Comparison of ENCODE assay signal across 21 mouse cellular contexts in the genomic region with DNA sequence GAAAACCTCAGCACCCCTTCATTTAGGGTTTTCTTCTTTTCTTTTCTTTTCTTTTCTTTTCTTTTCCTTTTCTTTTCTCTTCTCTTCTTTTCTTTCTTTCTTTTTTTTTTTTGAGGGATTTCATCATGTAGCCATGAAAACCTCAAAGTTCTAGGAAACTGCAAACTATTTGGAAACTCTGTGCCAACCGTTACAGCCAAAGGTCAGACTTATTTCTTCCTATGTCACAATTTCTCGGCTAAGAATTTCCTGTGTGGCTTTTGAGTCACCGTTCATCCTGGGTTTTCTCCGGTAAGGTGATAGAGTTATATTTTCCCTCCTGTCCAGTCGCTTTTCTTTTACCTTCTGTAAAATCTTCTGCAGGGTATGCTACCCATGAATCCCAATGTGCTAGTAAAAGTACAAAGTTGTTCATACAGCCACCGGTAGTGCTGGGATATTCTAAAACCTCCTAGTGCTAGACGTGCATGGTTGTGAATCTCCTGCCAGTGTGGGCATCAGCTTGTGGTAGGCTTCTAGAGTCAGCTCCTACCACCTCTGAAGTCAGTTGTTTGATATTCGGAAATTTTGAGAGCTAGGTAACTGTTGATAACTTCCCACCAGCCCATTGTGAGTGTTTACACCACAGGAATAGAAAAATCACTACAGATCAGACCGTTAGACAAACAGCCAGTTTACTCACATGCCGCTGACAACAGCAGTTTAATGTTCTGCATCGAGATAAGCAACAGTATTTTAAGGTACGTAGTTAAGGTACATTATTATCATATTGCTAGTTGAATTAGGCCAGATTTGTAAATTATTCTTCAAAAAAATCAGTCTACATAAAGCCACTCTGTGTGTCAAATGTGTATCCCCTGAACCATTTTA. TPM values are rescaled to one million over a fixed set of nuclear protein-coding genes. Genes with fewer than 3 reads are reported as not detected.
DNase-seq lines count a peak whose midpoint lies in the region; ATAC-seq and TF ChIP-seq lines count a peak whose summit lies in the region.
"Had no signal": no experiment of that assay in that cellular context is flagged by ENCODE, and none has a peak within 500 bp of the region (broad histone marks: within the 10 kb centered on the region; RNA-seq: fewer than 3 reads in every experiment).

No protein-coding gene starts in this region.

- no peaks in the 10 kb centered on the region for H3K79me2 ChIP-seq in CH12.LX (replicated peaks; ENCODE audit: control insufficient read depth, extremely low read depth, insufficient read depth, poor library complexity, severe bottlenecking)

- peak; percentile 17 for DNase-seq in adrenal gland, adult 2 months
- DNase-seq in adrenal gland, adult 18-20 months (ENCODE audit: low spot score in 2 of 2), result no peak
- no peak for DNase-seq in CH12.LX (ENCODE audit: extremely low read depth)
- DNase-seq in liver, embryonic 11.5 days (ENCODE audit: low spot score), result no peak
- DNase-seq in heart, embryonic 10.5 days (ENCODE audit: low spot score), result no peak
- DNase-seq: cerebellum, adult 2 months; forebrain, postnatal 0 days; heart, postnatal 36 days; kidney, postnatal 4 days; layer of hippocampus, adult 9-11 months; midbrain, embryonic 14.5 days; right cerebral cortex, postnatal 25 days had no signal

- no peaks in the 10 kb centered on the region for H3K9me3 ChIP-seq in CH12.LX (replicated peaks; ENCODE audit: low read length)
- no peaks in the 10 kb centered on the region for H3K9me3 ChIP-seq in liver, embryonic 11.5 days (ENCODE audit: control insufficient read depth, low read length)
- H3K9me3 ChIP-seq in heart, embryonic 10.5 days, result no peaks in the 10 kb centered on the region
- no peaks in the 10 kb centered on the region for H3K9me3 ChIP-seq in heart, embryonic 12.5 days (replicated peaks)
- H3K9me3 ChIP-seq: embryonic facial prominence, embryonic 12.5 days; heart, embryonic 13.5 days; kidney, embryonic 15.5 days; limb, embryonic 12.5 days; lung, embryonic 15.5 days had no signal

- TF ChIP-seq CTCF in CH12.LX (conservative IDR thresholded peaks at IDR 0.05 in 1 of 2, IDR thresholded peaks at IDR 0.05 in 1 of 2; ENCODE audit: low read depth in 2 of 2, low read length in 2 of 2), result no peak

- WGBS in liver, embryonic 11.5 days, result 58% methylated on average over 12 of the region's 12 CpGs
- WGBS in heart, embryonic 10.5 days, result 85% methylated on average over 12 of the region's 12 CpGs
- 80% methylated on average over 12 of the region's 12 CpGs for WGBS in heart, embryonic 12.5 days

- dilution Hi-C loops in CH12.LX (cut with MboI; ENCODE audit: extremely low pct_ligation_motif_present, extremely low pct_unique_long_range_greater_than_20kb, low sequenced_read_pairs), result no loop called here

- peaks cover 0 to under 1% of the 10 kb centered on the region in 2 experiments for H3K36me3 ChIP-seq in CH12.LX (replicated peaks in 1 of 2; ENCODE audit: control insufficient read depth in 1 of 2, insufficient read depth in 1 of 2, low read length in 1 of 2)
- no peaks in the 10 kb centered on the region for H3K36me3 ChIP-seq in liver, embryonic 11.5 days (ENCODE audit: control insufficient read depth, insufficient read depth, low read length)
- H3K36me3 ChIP-seq in heart, embryonic 10.5 days, result no peaks in the 10 kb centered on the region
- no peaks in the 10 kb centered on the region for H3K36me3 ChIP-seq in heart, embryonic 12.5 days
- H3K36me3 ChIP-seq: embryonic facial prominence, embryonic 12.5 days; heart, embryonic 13.5 days; kidney, embryonic 15.5 days; limb, embryonic 12.5 days; lung, embryonic 15.5 days had no signal

- H3K4me2 ChIP-seq in CH12.LX (ENCODE audit: insufficient read depth, low read depth, poor library complexity, severe bottlenecking), result no peak overlapping the region
- peak overlapping the region; percentile 13; the same call in 1 of the 2 replicates for H3K4me2 ChIP-seq in liver, embryonic 11.5 days
- no peak overlapping the region for H3K4me2 ChIP-seq in heart, embryonic 12.5 days
- H3K4me2 ChIP-seq: embryonic facial prominence, embryonic 12.5 days; heart, embryonic 13.5 days; hindbrain, embryonic 14.5 days; kidney, embryonic 15.5 days; limb, embryonic 12.5 days; lung, embryonic 15.5 days had no signal

- TF ChIP-seq EP300 in CH12.LX (IDR thresholded peaks at IDR 0.05; ENCODE audit: low read length), result 0 out of 2 replicates have a peak, but pooled peaks have one; percentile 13

- no peak overlapping the region for H3K9ac ChIP-seq in CH12.LX (ENCODE audit: insufficient read depth, low read depth)
- H3K9ac ChIP-seq in liver, embryonic 11.5 days (ENCODE audit: low read depth, low read length), result no peak overlapping the region
- H3K9ac ChIP-seq in heart, embryonic 12.5 days, result no peak overlapping the region
- H3K9ac ChIP-seq: embryonic facial prominence, embryonic 12.5 days; forebrain, postnatal 0 days; heart, embryonic 13.5 days; hindbrain, embryonic 14.5 days; kidney, embryonic 15.5 days; limb, embryonic 12.5 days; lung, embryonic 15.5 days had no signal

- H3K4me3 ChIP-seq in CH12.LX (replicated peaks in 1 of 3; ENCODE audit: low read depth in 2 of 3, low read length in 2 of 3, poor library complexity in 1 of 3), result no peak overlapping the region
- no peak overlapping the region for H3K4me3 ChIP-seq in liver, embryonic 11.5 days (ENCODE audit: low read depth, low read length)
- no peak overlapping the region for H3K4me3 ChIP-seq in heart, embryonic 10.5 days
- no peak overlapping the region for H3K4me3 ChIP-seq in heart, embryonic 12.5 days
- H3K4me3 ChIP-seq: embryonic facial prominence, embryonic 12.5 days; heart, embryonic 13.5 days; kidney, embryonic 15.5 days; limb, embryonic 12.5 days; lung, embryonic 15.5 days had no signal

- H3K27ac ChIP-seq in CH12.LX (ENCODE audit: insufficient read depth, low read depth), result no peak overlapping the region
- H3K27ac ChIP-seq in liver, embryonic 11.5 days (ENCODE audit: low read depth, low read length), result peak overlapping the region; percentile 83
- no peak overlapping the region for H3K27ac ChIP-seq in heart, embryonic 10.5 days
- no peak overlapping the region for H3K27ac ChIP-seq in heart, embryonic 12.5 days (ENCODE audit: poor library complexity, severe bottlenecking)
- H3K27ac ChIP-seq: embryonic facial prominence, embryonic 12.5 days; heart, embryonic 13.5 days; hindbrain, embryonic 14.5 days; kidney, embryonic 15.5 days; limb, embryonic 12.5 days; lung, embryonic 15.5 days had no signal

- TF ChIP-seq POLR2A in CH12.LX (IDR thresholded peaks at IDR 0.05; ENCODE audit: low read depth, low read length), result no peak

- no peak for ATAC-seq in liver, embryonic 11.5 days (replicated peaks; ENCODE audit: low FRiP score)
- peak; percentile 27 for ATAC-seq in megakaryocyte, adult 5-6 weeks (ENCODE audit: poor library complexity, severe bottlenecking)
- no peak for ATAC-seq in erythroid progenitor cell, adult 5-6 weeks (replicated peaks; ENCODE audit: low FRiP score, poor library complexity, severe bottlenecking)
- no peak for ATAC-seq in heart, embryonic 12.5 days (ENCODE audit: insufficient number of reproducible peaks, low FRiP score)
- ATAC-seq: forebrain, postnatal 0 days had no signal

- peaks cover 18 to 47% of the 10 kb centered on the region in 2 experiments for H3K4me1 ChIP-seq in CH12.LX (ENCODE audit: control insufficient read depth in 1 of 2, insufficient read depth in 2 of 2)
- H3K4me1 ChIP-seq in liver, embryonic 11.5 days (replicated peaks; ENCODE audit: control insufficient read depth, insufficient read depth, low read length), result peaks cover 46% of the 10 kb centered on the region
- H3K4me1 ChIP-seq in heart, embryonic 10.5 days, result no peaks in the 10 kb centered on the region
- H3K4me1 ChIP-seq in heart, embryonic 12.5 days (replicated peaks), result peaks cover 4% of the 10 kb centered on the region; the same call in 1 of the 2 replicates
- H3K4me1 ChIP-seq: embryonic facial prominence, embryonic 12.5 days; kidney, embryonic 15.5 days; lung, embryonic 15.5 days had no signal

- TF ChIP-seq RAD21 in CH12.LX (IDR thresholded peaks at IDR 0.05; ENCODE audit: low read depth, low read length), result no peak

- H3K27me3 ChIP-seq in CH12.LX (replicated peaks), result no peaks in the 10 kb centered on the region
- no peaks in the 10 kb centered on the region for H3K27me3 ChIP-seq in liver, embryonic 11.5 days (replicated peaks; ENCODE audit: control insufficient read depth, insufficient read depth, low read length)
- no peaks in the 10 kb centered on the region for H3K27me3 ChIP-seq in heart, embryonic 10.5 days (ENCODE audit: insufficient read depth, poor library complexity, severe bottlenecking)
- no peaks in the 10 kb centered on the region for H3K27me3 ChIP-seq in heart, embryonic 12.5 days (replicated peaks)
- H3K27me3 ChIP-seq: embryonic facial prominence, embryonic 12.5 days; heart, embryonic 13.5 days; kidney, embryonic 15.5 days; limb, embryonic 12.5 days; lung, embryonic 15.5 days had no signal

- in situ Hi-C loops in CH12.LX (cut with MboI; ENCODE audit: low pct_ligation_motif_present, low pct_unique_long_range_greater_than_20kb, low sequenced_read_pairs), result no loop called here

TF ChIP-seq in CH12.LX, 34 proteins besides CTCF, POLR2A, EP300 and RAD21 (continues in another document):
- TF ChIP-seq KAT2A (IDR thresholded peaks at IDR 0.05; ENCODE audit: insufficient replicate concordance, low read length) (no peak), HCFC1 (IDR thresholded peaks at IDR 0.05; ENCODE audit: low read depth, low read length) (no peak), ZMIZ1 (IDR thresholded peaks at IDR 0.05; ENCODE audit: low read depth, low read length) (no peak), TBP (conservative IDR thresholded peaks at IDR 0.05; ENCODE audit: low read depth, low read length) (no peak), MYC (IDR thresholded peaks at IDR 0.05; ENCODE audit: low read depth, low read length) (no peak), E2F4 (IDR thresholded peaks at IDR 0.05; ENCODE audit: insufficient replicate concordance, low read depth, low read length) (no peak), MAZ (IDR thresholded peaks at IDR 0.05; ENCODE audit: low read depth, low read length) (no peak), POLR2AphosphoS2 (IDR thresholded peaks at IDR 0.05; ENCODE audit: low read depth, low read length) (no peak)

RNA-seq across cellular contexts. Expression of gene Cd47, which starts 29.8 kb away (rescaled TPM):
- total RNA-seq in adrenal gland, adult 2 months (2021), result 100 to 1,000 TPM; 106 to 189 TPM
- 75.0 and 105 TPM in 2 replicates for polyA plus RNA-seq in adrenal gland, adult 2 months (2012; rRNA removed)
- total RNA-seq in adrenal gland, adult 18-20 months (2021), result 100 to 1,000 TPM in 1 of 2 experiments, 10 to 100 TPM in 1; 87.8 to 195 TPM
- total RNA-seq in CH12.LX (2012; rRNA removed), result 111 and 142 TPM in 2 replicates
- 277 and 278 TPM in 2 replicates for total RNA-seq in CH12.LX (2014; rRNA removed)
- polyA plus RNA-seq in CH12.LX (2012; ENCODE audit: insufficient read length, low read depth), result 102 and 109 TPM in 2 replicates
- polyA plus RNA-seq in liver, embryonic 11.5 days (2014; fragmentation: Nextera tagmentation; extraction: Ambion mirVana), result 261 and 281 TPM in 2 replicates
- total RNA-seq in megakaryocyte, adult 5-6 weeks (2015), result 343 and 360 TPM in 2 replicates
- 145 and 164 TPM in 2 replicates for total RNA-seq in megakaryocyte, adult 5-6 weeks (2017)
- polyA plus RNA-seq in heart, embryonic 10.5 days (2016; fragmentation: Nextera tagmentation; extraction: Ambion mirVana), result 49.0 and 50.3 TPM in 2 replicates
- total RNA-seq in erythroid progenitor cell, adult 5-6 weeks (2015; ENCODE audit: low replicate concordance), result 742 and 874 TPM in 2 replicates
- total RNA-seq in erythroid progenitor cell, adult 5-6 weeks (2017; ENCODE audit: low replicate concordance), result 624 and 761 TPM in 2 replicates
- 60.0 and 63.3 TPM in 2 replicates for polyA plus RNA-seq in heart, embryonic 12.5 days (2016; fragmentation: Nextera tagmentation; extraction: Ambion mirVana)
